ENCODE assay signal across 22 mouse cellular contexts in the genomic region with DNA sequence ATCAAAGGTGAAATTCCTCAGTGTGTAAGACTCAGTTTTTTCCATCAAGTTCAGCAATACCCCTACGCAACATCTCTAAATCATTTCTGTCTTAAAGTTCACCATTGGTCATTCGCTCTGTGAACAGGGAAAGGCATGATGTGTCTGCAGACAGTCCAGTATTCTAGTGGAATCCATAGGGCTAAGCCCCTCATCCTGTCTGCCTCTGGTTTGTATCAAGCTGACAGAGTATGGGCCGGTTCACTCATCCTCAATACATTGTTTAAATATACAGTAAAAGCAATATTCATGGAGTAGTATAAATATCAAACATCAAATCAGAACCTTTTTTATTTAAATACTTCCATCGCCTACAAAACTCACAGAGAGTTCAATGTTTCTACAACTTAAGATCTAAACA.
DNase-seq lines count a peak whose midpoint lies in the region; ATAC-seq and TF ChIP-seq lines count a peak whose summit lies in the region.
"Had no signal": no experiment of that assay in that cellular context is flagged by ENCODE, and none has a peak within 500 bp of the region (broad histone marks: within the 10 kb centered on the region; RNA-seq: fewer than 3 reads in every experiment).

No protein-coding gene starts in this region.

- 35% methylated on average over 4 of the region's 4 CpGs for WGBS in intestine, embryonic 14.5 days
- 64% methylated on average over 4 of the region's 4 CpGs for WGBS in intestine, embryonic 16.5 days
- 42% methylated on average over 4 of the region's 4 CpGs for WGBS in stomach, embryonic 14.5 days
- WGBS in stomach, postnatal 0 days = 62% methylated on average over 4 of the region's 4 CpGs
- WGBS in stomach, embryonic 16.5 days = 59% methylated on average over 4 of the region's 4 CpGs

- H3K9ac ChIP-seq in intestine, embryonic 14.5 days (ENCODE audit: low read length) = no peak overlapping the region
- no peak overlapping the region for H3K9ac ChIP-seq in intestine, embryonic 16.5 days (ENCODE audit: low read depth, low read length)
- H3K9ac ChIP-seq in stomach, embryonic 14.5 days (replicated peaks; ENCODE audit: low read depth, low read length) = no peak overlapping the region
- no peak overlapping the region for H3K9ac ChIP-seq in stomach, postnatal 0 days (ENCODE audit: low read length)
- H3K9ac ChIP-seq in stomach, embryonic 16.5 days (ENCODE audit: low read length) = no peak overlapping the region

- 0 out of 2 replicates have a peak, but pooled peaks have one; percentile 58 for ATAC-seq in intestine, embryonic 14.5 days (replicated peaks; ENCODE audit: low FRiP score, low TSS enrichment, low read depth)
- no peak for ATAC-seq in intestine, embryonic 16.5 days
- peak; percentile 85; the same call in 1 of the 2 replicates for ATAC-seq in stomach, embryonic 14.5 days (ENCODE audit: insufficient number of reproducible peaks, insufficient read depth, low FRiP score, low read depth)
- ATAC-seq in stomach, postnatal 0 days (ENCODE audit: low FRiP score, low TSS enrichment) = no peak
- peak; percentile 50; the same call in 1 of the 2 replicates for ATAC-seq in stomach, embryonic 16.5 days (ENCODE audit: insufficient read depth, low FRiP score)
- ATAC-seq: activated CD4-positive, CD25-positive, alpha-beta regulatory T cell, adult 4 months; CD4-positive, CD25-positive, alpha-beta regulatory T cell, adult 4 months; Patski had no signal

- no peaks in the 10 kb centered on the region for H3K27me3 ChIP-seq in intestine, embryonic 14.5 days (replicated peaks; ENCODE audit: control insufficient read depth, insufficient read depth, low read length)
- no peaks in the 10 kb centered on the region for H3K27me3 ChIP-seq in intestine, embryonic 16.5 days (replicated peaks; ENCODE audit: control insufficient read depth, insufficient read depth, low read length)
- H3K27me3 ChIP-seq in stomach, embryonic 14.5 days (ENCODE audit: control insufficient read depth, insufficient read depth, low read length) = no peaks in the 10 kb centered on the region
- H3K27me3 ChIP-seq in stomach, postnatal 0 days (ENCODE audit: control insufficient read depth, insufficient read depth, low read length) = no peaks in the 10 kb centered on the region
- no peaks in the 10 kb centered on the region for H3K27me3 ChIP-seq in stomach, embryonic 16.5 days (ENCODE audit: control insufficient read depth, insufficient read depth, low read length)
- H3K27me3 ChIP-seq: CH12.LX, Patski had no signal

- no peaks in the 10 kb centered on the region for H3K36me3 ChIP-seq in intestine, embryonic 14.5 days (ENCODE audit: control insufficient read depth, insufficient read depth, low read length)
- no peaks in the 10 kb centered on the region for H3K36me3 ChIP-seq in intestine, embryonic 16.5 days (ENCODE audit: control insufficient read depth, insufficient read depth, low read length)
- H3K36me3 ChIP-seq in stomach, embryonic 14.5 days (ENCODE audit: control insufficient read depth, insufficient read depth, low read length) = no peaks in the 10 kb centered on the region
- H3K36me3 ChIP-seq in stomach, postnatal 0 days (ENCODE audit: control insufficient read depth, insufficient read depth, low read length) = no peaks in the 10 kb centered on the region
- H3K36me3 ChIP-seq in stomach, embryonic 16.5 days (ENCODE audit: control insufficient read depth, insufficient read depth, low read length) = no peaks in the 10 kb centered on the region
- H3K36me3 ChIP-seq: G1E had no signal

- no peak overlapping the region for H3K4me2 ChIP-seq in intestine, embryonic 14.5 days (ENCODE audit: low read length)
- H3K4me2 ChIP-seq in intestine, embryonic 16.5 days (ENCODE audit: low read depth, low read length) = no peak overlapping the region
- H3K4me2 ChIP-seq in stomach, embryonic 14.5 days (replicated peaks; ENCODE audit: low read depth, low read length) = no peak overlapping the region
- no peak overlapping the region for H3K4me2 ChIP-seq in stomach, postnatal 0 days (replicated peaks; ENCODE audit: low read depth)
- no peak overlapping the region for H3K4me2 ChIP-seq in stomach, embryonic 16.5 days (ENCODE audit: low read depth, low read length)

- TF ChIP-seq CTCF in stomach, postnatal 0 days (IDR thresholded peaks at IDR 0.05; ENCODE audit: low read depth) = no peak

- H3K4me3 ChIP-seq in intestine, embryonic 14.5 days (ENCODE audit: low read depth, low read length) = no peak overlapping the region
- H3K4me3 ChIP-seq in intestine, embryonic 16.5 days (ENCODE audit: low read length) = no peak overlapping the region
- no peak overlapping the region for H3K4me3 ChIP-seq in stomach, embryonic 14.5 days (ENCODE audit: low read depth, low read length)
- no peak overlapping the region for H3K4me3 ChIP-seq in stomach, postnatal 0 days (ENCODE audit: low read depth, low read length)
- H3K4me3 ChIP-seq in stomach, embryonic 16.5 days (replicated peaks; ENCODE audit: low read length) = no peak overlapping the region

- H3K27ac ChIP-seq in intestine, embryonic 14.5 days (ENCODE audit: low read depth) = no peak overlapping the region
- no peak overlapping the region for H3K27ac ChIP-seq in intestine, embryonic 16.5 days (ENCODE audit: low read length)
- H3K27ac ChIP-seq in stomach, embryonic 14.5 days (ENCODE audit: low read length) = no peak overlapping the region
- H3K27ac ChIP-seq in stomach, postnatal 0 days (replicated peaks) = no peak overlapping the region
- no peak overlapping the region for H3K27ac ChIP-seq in stomach, embryonic 16.5 days (ENCODE audit: low read length)

- TF ChIP-seq EP300 in stomach, postnatal 0 days (optimal IDR thresholded peaks at IDR 0.05) = no peak

- peaks cover 3% of the 10 kb centered on the region; the same call in 1 of the 2 replicates for H3K4me1 ChIP-seq in intestine, embryonic 14.5 days (replicated peaks; ENCODE audit: control insufficient read depth, insufficient read depth, low read length)
- H3K4me1 ChIP-seq in intestine, embryonic 16.5 days (ENCODE audit: control insufficient read depth, insufficient read depth, low read length) = no peaks in the 10 kb centered on the region
- H3K4me1 ChIP-seq in stomach, embryonic 14.5 days (ENCODE audit: control insufficient read depth, insufficient read depth, low read length) = no peaks in the 10 kb centered on the region
- no peaks in the 10 kb centered on the region for H3K4me1 ChIP-seq in stomach, postnatal 0 days (replicated peaks; ENCODE audit: control insufficient read depth, insufficient read depth)
- no peaks in the 10 kb centered on the region for H3K4me1 ChIP-seq in stomach, embryonic 16.5 days (ENCODE audit: control insufficient read depth, insufficient read depth, low read length)

- DNase-seq in intestine, embryonic 14.5 days (ENCODE audit: low spot score) = no peak
- DNase-seq in stomach, postnatal 0 days (ENCODE audit: low spot score) = no peak
- peak; percentile 6 for DNase-seq in mesoderm, embryonic 11.5 days (ENCODE audit: low read depth, low spot score)
- DNase-seq in lung, postnatal 10 days = no peak
- DNase-seq in testis, postnatal 10 days (ENCODE audit: low spot score) = no peak
- DNase-seq: adrenal gland, adult 2 months; adrenal gland, adult 8-10 months; adrenal gland, postnatal 10 days; adrenal gland, postnatal 14 days; adrenal gland, postnatal 25 days; adrenal gland, postnatal 36 days; B cell, adult 2 months; cerebellum, adult 11 months; cerebellum, adult 11-12 months had no signal

- H3K9me3 ChIP-seq in intestine, embryonic 14.5 days (ENCODE audit: control insufficient read depth, low read length) = no peaks in the 10 kb centered on the region
- H3K9me3 ChIP-seq in intestine, embryonic 16.5 days (ENCODE audit: control insufficient read depth, low read length) = no peaks in the 10 kb centered on the region
- H3K9me3 ChIP-seq in stomach, embryonic 14.5 days (ENCODE audit: control insufficient read depth, low read depth, low read length) = no peaks in the 10 kb centered on the region
- H3K9me3 ChIP-seq in stomach, postnatal 0 days (ENCODE audit: control insufficient read depth, low read length) = no peaks in the 10 kb centered on the region
- H3K9me3 ChIP-seq in stomach, embryonic 16.5 days (replicated peaks; ENCODE audit: control insufficient read depth, low read length) = no peaks in the 10 kb centered on the region
- H3K9me3 ChIP-seq: G1E had no signal

Comparison
In these comparisons a context has a peak if more than half of its experiments do, and no peak if none do; other contexts are left out.
1. ATAC-seq: peak in intestine, embryonic 14.5 days (single experiment), stomach, embryonic 14.5 days (single experiment) and stomach, embryonic 16.5 days (single experiment); none in intestine, embryonic 16.5 days (single experiment) and stomach, postnatal 0 days (single experiment).